Mouse (Mus musculus) heart, adult 2 months (tissue): Measurements from ENCODE around the gene Cdk12.
"Not testable (repeated sequence)": the region's sequence is repeated elsewhere in the genome, so short reads cannot be mapped to it uniquely, and the experiment has no call there.

Source experiments
- CTCF ChIP-seq: fragments of 200-600 bp; IDR thresholded peaks from 2 replicates; pipeline ENCODE4 v1.8.1; 2022; ENCODE audit warnings: antibody characterized with exemption, mild to moderate bottlenecking, moderate library complexity
- EP300 ChIP-seq: fragments of 200-500 bp; IDR thresholded peaks from 2 replicates; pipeline ENCODE4 v1.6.1; 2011; ENCODE audit warnings: low read depth, low read length, control low read depth; ENCODE audit not compliant: insufficient read depth
- POLR2A ChIP-seq: fragments of 200-500 bp; IDR thresholded peaks from 2 replicates; pipeline ENCODE4 v1.6.1; 2011; ENCODE audit warnings: mild to moderate bottlenecking, low read depth, low read length, control low read depth; ENCODE audit not compliant: insufficient read depth

- not testable (repeated sequence) for TF ChIP-seq POLR2A, CTCF, EP300
These were observed 6.8 kb downstream of the Cdk12 start for GRCm38 (mm10) chr11:98209661-98210060.
